ENCODE assay signal across 26 mouse cellular contexts in genomic region chr13:11533265-11533664, GRCm38 (mm10).
DNase-seq lines count a peak whose midpoint lies in the region; ATAC-seq lines count a peak whose summit lies in the region.
"Had no signal": no experiment of that assay in that cellular context is flagged by ENCODE, and none has a peak within 500 bp of the region (broad histone marks: within the 10 kb centered on the region; RNA-seq: fewer than 3 reads in every experiment).

No protein-coding gene starts in this region.

- H3K27me3 ChIP-seq in intestine, embryonic 15.5 days (replicated peaks): no peaks in the 10 kb centered on the region
- H3K27me3 ChIP-seq: embryonic facial prominence, embryonic 13.5 days; forebrain, embryonic 12.5 days; forebrain, embryonic 15.5 days; hindbrain, embryonic 13.5 days; Patski had no signal

- no peak overlapping the region for H3K27ac ChIP-seq in intestine, embryonic 15.5 days
- H3K27ac ChIP-seq: embryonic facial prominence, embryonic 10.5 days; embryonic facial prominence, embryonic 13.5 days; forebrain, embryonic 12.5 days; forebrain, embryonic 15.5 days; hindbrain, embryonic 10.5 days; hindbrain, embryonic 13.5 days had no signal

- intact Hi-C loops in gastrocnemius, postnatal 14 days (cut with DNase I; ENCODE audit: low total_unique reads): no loop called here

- no peaks in the 10 kb centered on the region for H3K4me1 ChIP-seq in intestine, embryonic 15.5 days (replicated peaks)
- H3K4me1 ChIP-seq: embryonic facial prominence, embryonic 10.5 days; embryonic facial prominence, embryonic 13.5 days; forebrain, embryonic 12.5 days; forebrain, embryonic 15.5 days; hindbrain, embryonic 10.5 days; hindbrain, embryonic 13.5 days had no signal

- no peaks in the 10 kb centered on the region for H3K9me3 ChIP-seq in intestine, embryonic 15.5 days
- H3K9me3 ChIP-seq: embryonic facial prominence, embryonic 10.5 days; embryonic facial prominence, embryonic 13.5 days; forebrain, embryonic 12.5 days; forebrain, embryonic 15.5 days; G1E; hindbrain, embryonic 10.5 days; hindbrain, embryonic 13.5 days had no signal

- peak; percentile 9 to 31 for DNase-seq in adrenal gland, adult (ENCODE audit: inconsistent age in 2 of 2, low spot score in 1 of 2)
- DNase-seq in adrenal gland, postnatal 4 days (ENCODE audit: low spot score in 2 of 2): no peak
- peak; percentile 3 for DNase-seq in ES-CJ7 (ENCODE audit: low read depth, low spot score)
- DNase-seq in spleen, postnatal 14 days (ENCODE audit: low spot score in 2 of 2): no peak
- no peak for DNase-seq in gastrocnemius, postnatal 14 days
- DNase-seq: adrenal gland, postnatal 25 days; cerebellum, adult 2 months; cerebellum, postnatal 10 days; cerebellum, postnatal 36 days; embryo, embryonic 11 days; gastrocnemius, postnatal 36 days; kidney, adult 11 months; kidney, adult 8-10 months had no signal

- H3K4me3 ChIP-seq in intestine, embryonic 15.5 days (replicated peaks): no peak overlapping the region
- H3K4me3 ChIP-seq: embryonic facial prominence, embryonic 10.5 days; embryonic facial prominence, embryonic 13.5 days; erythroblast, embryonic 14.5 days; forebrain, embryonic 12.5 days; forebrain, embryonic 15.5 days; hindbrain, embryonic 10.5 days; hindbrain, embryonic 13.5 days had no signal

- no peaks in the 10 kb centered on the region for H3K36me3 ChIP-seq in intestine, embryonic 15.5 days
- H3K36me3 ChIP-seq: embryonic facial prominence, embryonic 10.5 days; embryonic facial prominence, embryonic 13.5 days; forebrain, embryonic 12.5 days; forebrain, embryonic 15.5 days; G1E; hindbrain, embryonic 10.5 days; hindbrain, embryonic 13.5 days had no signal

- no peak overlapping the region for H3K9ac ChIP-seq in intestine, embryonic 15.5 days
- H3K9ac ChIP-seq: embryonic facial prominence, embryonic 13.5 days; forebrain, embryonic 12.5 days; forebrain, embryonic 15.5 days; hindbrain, embryonic 13.5 days had no signal

- H3K4me2 ChIP-seq in intestine, embryonic 15.5 days (replicated peaks): no peak overlapping the region
- H3K4me2 ChIP-seq: embryonic facial prominence, embryonic 13.5 days; forebrain, embryonic 12.5 days; forebrain, embryonic 15.5 days; heart, embryonic 11.5 days; hindbrain, embryonic 13.5 days had no signal

- WGBS in intestine, embryonic 15.5 days: 25% methylated on average over 2 of the region's 2 CpGs

- peak; percentile 63 for ATAC-seq in intestine, embryonic 15.5 days
- ATAC-seq: activated CD4-positive, CD25-positive, alpha-beta regulatory T cell, adult 4 months; forebrain, embryonic 15.5 days; hindbrain, embryonic 16.5 days; Patski had no signal

Comparison
In these comparisons a context has a peak if more than half of its experiments do, and no peak if none do; other contexts are left out.
1. DNase-seq: peak in adrenal gland, adult (2 of 2) and ES-CJ7 (single experiment); none in adrenal gland, postnatal 4 days (0 of 2), spleen, postnatal 14 days (0 of 2) and gastrocnemius, postnatal 14 days (single experiment).